Mouse (Mus musculus) layer of hippocampus, postnatal 36 days (tissue): ENCODE data around the gene Zfp952. TPM values are rescaled to one million over a fixed set of nuclear protein-coding genes. Genes with fewer than 3 reads are reported as not detected.
"Not testable (repeated sequence)": the region's sequence is repeated elsewhere in the genome, so short reads cannot be mapped to it uniquely, and the experiment has no call there.

ENCODE experiments used
- DNase-seq, 2 experiments: peaks; one replicate each; pipeline ENCODE4 v3.0.0; 2022
- total RNA-seq, 2 experiments: library from RNA; stranded (reverse); gene quantifications; 2 replicates each; pipeline ENCODE4 v1.2.3; 2021

The Zfp952 gene
- 10 to 100 TPM; 16.8 to 17.3 TPM for total RNA-seq

DNA sequence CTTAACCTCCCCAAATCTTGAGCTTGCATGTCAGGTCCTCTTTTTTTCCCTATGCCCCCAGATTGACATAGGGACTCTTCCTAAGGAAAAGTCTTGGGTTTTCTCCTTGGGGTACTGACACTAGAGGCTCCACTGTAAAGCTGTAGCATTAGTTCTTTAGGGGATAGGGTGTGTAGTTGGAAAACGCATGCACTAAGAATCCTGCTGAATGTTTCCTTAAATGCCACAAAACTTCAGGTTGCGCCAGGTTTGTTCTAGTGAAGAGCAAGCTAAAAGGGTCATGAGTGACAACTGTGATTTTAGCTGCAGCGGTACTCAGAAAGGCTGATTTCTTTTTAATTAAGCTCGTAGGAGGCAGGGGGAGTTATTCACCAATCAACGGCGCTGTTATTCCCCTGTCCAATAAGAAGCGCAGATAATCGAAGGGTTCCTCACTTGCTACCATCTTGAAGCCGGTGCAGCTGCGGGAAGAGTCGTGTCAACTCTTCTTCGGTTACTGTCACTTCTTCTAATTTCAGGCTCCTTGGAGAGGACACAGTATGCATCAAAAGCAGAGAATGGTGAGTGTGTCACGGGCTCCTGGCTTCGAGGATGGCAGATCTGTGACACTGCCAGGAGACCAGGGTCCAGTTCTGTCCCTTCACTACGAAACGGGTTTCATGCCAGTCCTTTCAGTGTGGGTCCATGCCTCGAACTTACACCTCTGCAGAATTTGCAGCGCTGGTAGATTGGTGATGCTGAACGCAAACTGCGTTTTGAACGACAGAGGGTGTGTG, at the start of gene Zfp952:
Gene Zfp952, plus strand, starts transcription at position 431 of the 776 bp plus-strand sequence.
- peak; percentile 78 to 85 for DNase-seq

DNA sequence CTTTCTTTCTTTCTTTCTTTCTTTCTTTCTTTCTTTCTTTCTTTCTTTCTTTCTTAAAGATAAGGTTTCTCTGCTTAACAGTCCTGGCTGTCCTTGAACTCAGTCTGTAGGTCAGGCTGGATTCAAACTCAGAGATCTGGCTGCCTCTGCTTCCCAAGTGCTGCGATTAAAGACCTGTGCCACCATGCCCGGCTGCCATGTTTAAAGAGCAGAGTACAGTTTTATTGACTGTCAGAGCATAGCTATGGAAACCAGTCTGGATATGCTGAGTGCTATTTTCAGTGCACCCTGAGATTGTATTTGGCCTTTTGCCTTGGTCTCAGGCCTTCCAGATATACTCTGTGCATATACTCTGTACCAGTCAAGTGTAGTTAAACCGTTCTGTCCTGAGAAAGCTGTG, 49.3 kb upstream of the Zfp952 start:
- no peak for DNase-seq

GRCm38 (mm10) chr17:32944402-32945035, 48.4 kb upstream of the Zfp952 start:
- DNase-seq: no peak

GRCm38 (mm10) chr17:32946716-32947115, 46.2 kb upstream of the Zfp952 start:
- no peak for DNase-seq

DNA sequence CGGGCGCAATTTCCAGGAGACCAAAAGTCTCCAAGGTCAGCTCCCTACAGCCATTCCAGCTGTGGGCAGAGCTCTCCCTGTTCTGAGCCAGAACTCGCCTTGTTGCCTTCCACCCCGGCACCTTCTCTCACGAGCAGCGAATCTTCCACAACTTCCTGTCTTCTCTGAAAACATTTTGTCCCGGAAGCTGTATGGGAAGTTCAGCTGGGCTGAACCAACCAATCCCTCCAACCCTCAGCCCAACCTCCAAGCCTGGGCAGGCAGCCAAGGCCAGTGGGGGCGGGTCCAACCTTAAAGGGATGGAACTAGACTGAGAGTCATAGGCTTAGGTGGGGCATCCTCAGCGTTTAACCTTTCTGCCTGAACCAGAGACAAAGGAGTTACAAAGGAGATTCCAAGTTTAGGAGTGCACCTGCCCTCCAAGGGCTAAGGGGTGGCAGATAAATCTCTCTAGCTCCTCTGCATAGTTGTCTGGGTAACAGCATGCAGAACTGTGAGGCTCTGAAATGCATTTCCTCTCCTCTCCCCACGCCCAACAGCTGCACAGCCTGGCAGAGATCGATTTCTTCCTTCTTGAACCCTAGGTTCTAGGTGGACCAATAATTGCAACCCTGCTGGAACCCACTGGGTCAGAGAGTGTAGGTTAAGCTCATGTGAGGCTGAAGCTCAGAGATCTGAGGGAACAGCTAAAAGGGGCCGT, 45.6 kb upstream of the Zfp952 start, which contains the start of gene Cyp4f13:
Gene Cyp4f13, minus strand, starts transcription at position 188 of the 700 bp plus-strand sequence.
- DNase-seq: peak; percentile 93 to 94

DNA sequence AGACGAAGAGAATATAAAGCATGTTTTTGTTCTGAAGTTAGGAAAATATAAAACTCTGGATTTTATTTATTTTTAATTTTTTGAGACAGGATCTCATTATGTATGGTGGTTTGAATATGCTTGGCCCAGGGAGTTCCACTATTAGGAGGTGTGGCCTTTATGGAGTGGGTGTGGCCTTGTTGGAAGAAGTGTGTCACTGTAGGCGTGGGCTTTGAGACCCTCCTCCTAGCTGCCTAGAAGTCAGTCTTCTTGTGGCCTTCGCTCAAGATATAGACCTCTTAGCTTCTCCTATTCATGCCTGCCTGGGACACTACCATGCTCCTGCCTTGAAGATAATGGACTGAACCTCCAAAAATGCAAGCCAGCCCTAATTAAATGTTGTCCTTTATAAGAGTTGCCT, 42.8 kb upstream of the Zfp952 start:
- DNase-seq: no peak

DNA sequence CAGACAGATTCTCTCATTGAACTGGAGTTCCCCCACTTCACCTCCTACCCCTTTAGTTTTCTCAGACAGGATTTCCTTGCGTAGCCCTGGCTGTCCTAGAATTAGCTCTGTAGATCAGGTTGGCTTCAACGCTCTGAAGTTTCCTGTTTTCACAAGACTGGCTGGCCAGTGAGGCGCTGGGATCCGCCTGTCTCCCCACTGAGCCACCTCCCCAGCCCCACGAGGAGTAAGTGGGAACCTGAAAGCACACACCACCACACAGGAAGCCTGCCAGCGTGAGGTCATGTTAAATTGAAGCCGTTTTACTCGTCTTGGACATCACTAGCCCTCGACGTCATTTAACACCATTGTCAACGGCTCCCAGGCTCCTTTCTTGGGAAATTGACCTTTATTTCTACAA, 41.9 kb upstream of the Zfp952 start:
- DNase-seq: no peak

DNA sequence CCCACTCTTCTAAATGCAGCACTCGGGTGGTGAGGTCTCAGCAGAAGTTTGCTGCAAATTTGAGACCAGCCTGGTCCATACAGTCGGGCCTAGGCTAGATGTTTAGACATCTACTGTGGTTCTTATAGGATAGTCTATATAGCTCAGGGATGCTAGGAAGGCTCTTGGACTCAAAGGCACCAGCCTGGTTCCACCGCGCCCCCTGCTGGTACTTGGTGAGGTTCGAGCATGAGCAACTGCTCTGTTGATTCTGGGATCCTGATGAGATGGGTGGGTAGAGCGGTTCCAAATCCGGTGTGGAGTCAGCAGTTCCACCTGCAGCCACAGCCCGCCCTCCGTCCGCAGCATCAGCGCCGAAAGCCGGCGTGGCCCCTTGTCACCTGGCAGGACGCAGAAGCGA, 41.5 kb upstream of the Zfp952 start:
- peak; percentile 77 to 83 for DNase-seq

- DNase-seq: peak in 1 of 2 experiments; percentile 3
Measured at GRCm38 (mm10) chr17:32965253-32965622, 27.7 kb upstream of the Zfp952 start.

GRCm38 (mm10) chr17:32965623-32966290, 27.2 kb upstream of the Zfp952 start, which contains the start of gene Zfp472:
TSS of gene Zfp472 (plus strand) at chr17:32965814.
- peak; percentile 86 to 92 for DNase-seq

- DNase-seq: no peak
Measured at GRCm38 (mm10) chr17:32981361-32981760, 11.6 kb upstream of the Zfp952 start.

GRCm38 (mm10) chr17:32986301-32986700, 6.6 kb upstream of the Zfp952 start:
- no peak for DNase-seq

DNA sequence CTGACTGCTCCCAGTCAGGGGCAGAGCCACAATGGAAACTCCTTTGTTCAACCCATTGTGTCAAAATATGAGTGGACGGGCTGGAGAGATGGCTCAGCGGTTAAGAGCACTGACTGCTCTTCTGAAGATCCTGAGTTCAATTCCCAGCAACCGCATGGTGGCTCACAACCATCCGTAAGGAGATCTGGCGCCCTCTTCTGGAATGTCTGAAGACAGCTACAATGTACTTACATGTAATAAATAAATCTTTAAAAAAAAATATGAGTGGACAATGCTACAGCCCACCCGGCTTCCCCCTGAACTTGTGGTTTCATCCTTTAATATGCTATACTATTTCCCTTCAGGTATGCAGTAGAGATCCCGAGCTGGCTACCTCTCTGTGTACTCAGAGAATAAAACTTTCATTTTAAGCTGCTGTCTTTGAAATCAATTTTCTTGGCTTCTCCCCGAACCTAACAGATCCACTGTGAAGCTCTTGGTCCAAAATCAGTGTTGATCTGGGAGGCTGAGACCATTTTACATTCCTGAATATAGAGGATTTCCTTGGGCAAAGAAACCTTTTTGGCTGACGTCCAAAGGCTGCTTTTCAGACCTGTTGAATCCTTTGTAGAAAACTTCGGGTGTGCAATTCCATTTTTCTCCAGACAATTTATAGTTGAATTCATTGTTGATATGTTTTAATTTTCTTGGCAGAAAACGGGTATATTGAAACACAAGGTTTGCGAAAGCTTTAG, 797 bp upstream of the Zfp952 start:
- no peak for DNase-seq

DNA sequence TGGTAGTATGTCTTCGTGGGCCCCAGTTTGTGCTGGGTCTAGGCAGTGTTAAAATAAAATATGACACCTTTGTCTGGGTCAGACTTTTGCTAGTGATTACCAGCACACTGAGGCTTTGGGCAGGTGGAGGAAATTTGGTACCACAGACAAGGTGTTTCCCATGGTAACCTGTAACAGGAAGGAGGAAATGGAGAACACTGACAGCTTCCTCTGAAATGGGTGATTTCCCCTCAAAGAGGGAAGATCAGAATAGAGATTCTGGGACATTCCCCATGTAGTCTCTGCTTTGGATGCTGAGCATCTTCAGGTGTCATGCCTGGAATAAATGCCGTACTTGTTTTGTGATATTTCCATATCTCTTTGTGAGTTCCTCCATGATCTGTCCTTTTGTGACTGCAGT, 5.6 kb downstream of the Zfp952 start:
- DNase-seq: no peak

DNA sequence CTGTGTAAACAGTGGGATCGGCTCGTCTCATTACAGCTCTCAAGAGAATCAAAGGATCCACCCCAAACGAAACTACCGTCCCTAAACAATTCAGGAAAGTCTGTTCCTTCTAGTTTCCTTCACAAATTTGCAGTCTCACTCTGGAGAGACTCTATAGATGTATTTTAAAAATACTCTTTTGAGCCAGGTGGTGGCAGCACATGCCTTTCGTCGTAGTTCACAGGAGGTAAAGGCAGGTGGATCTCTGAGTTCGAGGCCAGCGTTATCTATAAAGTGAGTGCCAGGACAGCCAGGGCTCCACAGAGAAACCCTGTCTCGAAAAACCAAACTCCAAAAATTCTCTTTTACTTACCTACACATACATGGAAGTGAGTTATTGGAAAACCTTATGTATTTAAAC, 15.4 kb downstream of the Zfp952 start:
- no peak for DNase-seq

DNA sequence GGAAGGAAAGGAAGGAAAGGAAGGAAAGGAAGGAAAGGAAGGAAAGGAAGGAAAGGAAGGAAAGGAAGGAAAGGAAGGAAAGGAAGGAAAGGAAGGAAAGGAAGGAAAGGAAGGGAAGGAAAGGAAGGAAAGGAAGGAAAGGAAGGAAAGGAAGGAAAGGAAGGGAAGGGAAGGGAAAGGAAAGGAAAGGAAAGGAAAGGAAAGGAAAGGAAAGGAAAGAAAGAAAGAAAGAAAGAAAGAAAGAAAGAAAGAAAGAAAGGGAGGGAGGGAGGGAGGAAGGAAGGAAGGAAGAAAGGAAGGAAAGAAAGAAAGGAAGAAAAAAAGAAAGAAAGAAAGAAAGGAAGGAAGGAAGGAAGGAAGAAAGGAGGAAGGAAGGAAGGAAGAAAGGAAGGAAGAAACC, 27.5 kb downstream of the Zfp952 start:
- not testable (repeated sequence) for DNase-seq

GRCm38 (mm10) chr17:33032376-33032775, 39.4 kb downstream of the Zfp952 start:
- DNase-seq: no peak

- peak; percentile 79 to 82 for DNase-seq
Measured at GRCm38 (mm10) chr17:33032900-33033891, 40.3 kb downstream of the Zfp952 start, which contains the start of gene Zfp763. TSS of gene Zfp763 (minus strand) at chr17:33033402.
